9 mouse cellular contexts compared by ENCODE assay signal in the genomic region with DNA sequence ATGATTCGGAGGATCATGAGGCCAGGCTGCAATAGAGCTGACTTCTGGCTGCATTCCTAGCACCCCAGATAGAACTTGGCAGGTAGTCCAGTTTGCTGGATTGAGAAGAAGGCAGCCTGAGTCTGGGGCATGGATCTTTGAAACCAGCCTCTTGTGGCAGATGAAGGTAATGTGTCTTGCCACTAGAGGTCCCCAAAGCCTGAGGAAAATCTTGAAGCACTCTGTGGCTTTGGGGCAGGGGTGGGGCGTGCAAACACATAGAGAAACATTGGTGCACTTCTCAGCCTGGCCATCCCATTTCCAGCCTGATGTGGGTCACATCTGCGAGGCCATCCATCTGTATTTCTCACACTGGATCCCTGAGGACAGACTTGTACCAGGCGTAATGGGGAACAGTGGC. TPM values are rescaled to one million over a fixed set of nuclear protein-coding genes. Genes with fewer than 3 reads are reported as not detected.
DNase-seq lines count a peak whose midpoint lies in the region; ATAC-seq and TF ChIP-seq lines count a peak whose summit lies in the region.
"Had no signal": no experiment of that assay in that cellular context is flagged by ENCODE, and none has a peak within 500 bp of the region (broad histone marks: within the 10 kb centered on the region; RNA-seq: fewer than 3 reads in every experiment).

No protein-coding gene starts in this region.

- H3K36me3 ChIP-seq in forebrain, embryonic 12.5 days (replicated peaks) = peaks cover 74% of the 10 kb centered on the region
- peaks cover 65% of the 10 kb centered on the region for H3K36me3 ChIP-seq in forebrain, embryonic 15.5 days
- peaks cover 46% of the 10 kb centered on the region for H3K36me3 ChIP-seq in liver, embryonic 14.5 days (replicated peaks; ENCODE audit: control insufficient read depth, insufficient read depth, low read depth)
- H3K36me3 ChIP-seq in liver, embryonic 12.5 days = peaks cover 72% of the 10 kb centered on the region
- H3K36me3 ChIP-seq in hindbrain, embryonic 10.5 days = peaks cover 80% of the 10 kb centered on the region

- WGBS in forebrain, embryonic 12.5 days = 86% methylated on average over 4 of the region's 4 CpGs
- WGBS in forebrain, embryonic 15.5 days = 82% methylated on average over 4 of the region's 4 CpGs
- WGBS in liver, embryonic 14.5 days (ENCODE audit: insufficient replicate concordance) = 77% methylated on average over 4 of the region's 4 CpGs
- WGBS in liver, embryonic 12.5 days (ENCODE audit: insufficient replicate concordance) = 71% methylated on average over 4 of the region's 4 CpGs
- 85% methylated on average over 4 of the region's 4 CpGs for WGBS in hindbrain, embryonic 10.5 days

- CTCF ChIA-PET in Patski (lab: Charles Lee) = interaction anchor here (2.6 kb wide), 1 partner anchor 12 kb away, joined by 12 read pairs; no protein-coding TSS in a partner anchor

- no peak overlapping the region for H3K9ac ChIP-seq in forebrain, embryonic 12.5 days
- H3K9ac ChIP-seq in forebrain, embryonic 15.5 days (replicated peaks) = no peak overlapping the region
- H3K9ac ChIP-seq in liver, embryonic 14.5 days (replicated peaks) = no peak overlapping the region
- no peak overlapping the region for H3K9ac ChIP-seq in liver, embryonic 12.5 days

- no peak for DNase-seq in liver, embryonic 14.5 days (ENCODE audit: low read depth in 3 of 3, low spot score in 3 of 3)
- no peak for DNase-seq in Patski (ENCODE audit: low read depth, low spot score)
- DNase-seq in hindbrain, embryonic 10.5 days (ENCODE audit: low spot score) = peak; percentile 34
- DNase-seq in retina, embryonic 14.5 days (ENCODE audit: low spot score) = peak; percentile 76
- no peak for DNase-seq in ovary, adult 18-20 months (ENCODE audit: low spot score)

- peak; percentile 24; the same call in 1 of the 2 replicates for ATAC-seq in forebrain, embryonic 12.5 days (ENCODE audit: low FRiP score)
- no peak for ATAC-seq in forebrain, embryonic 15.5 days (replicated peaks)
- no peak for ATAC-seq in liver, embryonic 14.5 days (ENCODE audit: insufficient read depth)
- ATAC-seq in liver, embryonic 12.5 days = no peak
- peak; percentile 28 for ATAC-seq in Patski

- POLR2A ChIA-PET in Patski (lab: Charles Lee) = interaction anchor here (1.3 kb wide), 1 partner anchor 16 kb away, joined by 4 read pairs; no protein-coding TSS in a partner anchor

- no peak for TF ChIP-seq EP300 in liver, embryonic 14.5 days (IDR thresholded peaks at IDR 0.05; ENCODE audit: low read depth)

- no peaks in the 10 kb centered on the region for H3K27me3 ChIP-seq in forebrain, embryonic 12.5 days
- H3K27me3 ChIP-seq in forebrain, embryonic 15.5 days = no peaks in the 10 kb centered on the region
- H3K27me3 ChIP-seq in liver, embryonic 14.5 days (ENCODE audit: control insufficient read depth, insufficient read depth, low read length) = no peaks in the 10 kb centered on the region
- no peaks in the 10 kb centered on the region for H3K27me3 ChIP-seq in liver, embryonic 12.5 days (replicated peaks)
- H3K27me3 ChIP-seq in Patski = no peaks in the 10 kb centered on the region
- no peaks in the 10 kb centered on the region for H3K27me3 ChIP-seq in hindbrain, embryonic 10.5 days (ENCODE audit: insufficient read depth, poor library complexity, severe bottlenecking)

- no peak overlapping the region for H3K4me2 ChIP-seq in forebrain, embryonic 12.5 days
- no peak overlapping the region for H3K4me2 ChIP-seq in forebrain, embryonic 15.5 days (replicated peaks)
- no peak overlapping the region for H3K4me2 ChIP-seq in liver, embryonic 14.5 days (ENCODE audit: low read depth)
- no peak overlapping the region for H3K4me2 ChIP-seq in liver, embryonic 12.5 days

- no peak overlapping the region for H3K4me3 ChIP-seq in forebrain, embryonic 12.5 days (replicated peaks)
- H3K4me3 ChIP-seq in forebrain, embryonic 15.5 days = no peak overlapping the region
- no peak overlapping the region for H3K4me3 ChIP-seq in liver, embryonic 14.5 days (ENCODE audit: insufficient read depth in 1 of 2, low read depth in 2 of 2, low read length in 2 of 2)
- H3K4me3 ChIP-seq in liver, embryonic 12.5 days = no peak overlapping the region
- no peak overlapping the region for H3K4me3 ChIP-seq in hindbrain, embryonic 10.5 days
- H3K4me3 ChIP-seq: myocyte had no signal

- no peaks in the 10 kb centered on the region for H3K9me3 ChIP-seq in forebrain, embryonic 12.5 days
- no peaks in the 10 kb centered on the region for H3K9me3 ChIP-seq in forebrain, embryonic 15.5 days
- no peaks in the 10 kb centered on the region for H3K9me3 ChIP-seq in liver, embryonic 14.5 days (ENCODE audit: control insufficient read depth, low read length)
- H3K9me3 ChIP-seq in liver, embryonic 12.5 days (replicated peaks) = no peaks in the 10 kb centered on the region
- 0 out of 2 replicates have a peak, but pooled peaks cover 3% of the 10 kb centered on the region for H3K9me3 ChIP-seq in hindbrain, embryonic 10.5 days

- TF ChIP-seq CTCF in liver, embryonic 14.5 days (IDR thresholded peaks at IDR 0.05; ENCODE audit: low read depth) = peak; percentile 69
- TF ChIP-seq CTCF in Patski (IDR thresholded peaks at IDR 0.05) = no peak

- peaks cover 17% of the 10 kb centered on the region for H3K4me1 ChIP-seq in forebrain, embryonic 12.5 days
- H3K4me1 ChIP-seq in forebrain, embryonic 15.5 days = peaks cover 19% of the 10 kb centered on the region
- H3K4me1 ChIP-seq in liver, embryonic 14.5 days (replicated peaks; ENCODE audit: control insufficient read depth in 2 of 2, insufficient read depth in 2 of 2, low read length in 1 of 2) = peaks cover 9 to 17% of the 10 kb centered on the region in 2 experiments
- peaks cover 44% of the 10 kb centered on the region for H3K4me1 ChIP-seq in liver, embryonic 12.5 days
- H3K4me1 ChIP-seq in hindbrain, embryonic 10.5 days (replicated peaks) = peaks cover 29% of the 10 kb centered on the region

- no peak overlapping the region for H3K27ac ChIP-seq in forebrain, embryonic 12.5 days
- no peak overlapping the region for H3K27ac ChIP-seq in forebrain, embryonic 15.5 days (replicated peaks)
- no peak overlapping the region for H3K27ac ChIP-seq in liver, embryonic 14.5 days
- H3K27ac ChIP-seq in liver, embryonic 12.5 days = no peak overlapping the region
- H3K27ac ChIP-seq in hindbrain, embryonic 10.5 days = no peak overlapping the region

- in situ Hi-C loops in Patski (cut with MboI; ENCODE audit: low pct_unique_long_range_greater_than_20kb) = no loop called here

RNA-seq across cellular contexts. Expression of a gene that starts 10.1 kb away (rescaled TPM):
- polyA plus RNA-seq in forebrain, embryonic 12.5 days (2016; fragmentation: Nextera tagmentation; extraction: Ambion mirVana) = 39.7 and 41.2 TPM in 2 replicates
- polyA plus RNA-seq in forebrain, embryonic 15.5 days (2015; fragmentation: Nextera tagmentation; extraction: Ambion mirVana) = 35.8 and 40.8 TPM in 2 replicates
- 6.3 and 6.9 TPM in 2 replicates for polyA plus RNA-seq in liver, embryonic 14.5 days (2012; rRNA removed)
- 6.6 and 7.3 TPM in 2 replicates for polyA plus RNA-seq in liver, embryonic 14.5 days (2014; fragmentation: Nextera tagmentation; extraction: Ambion mirVana)
- polyA plus RNA-seq in liver, embryonic 12.5 days (2016; fragmentation: Nextera tagmentation; extraction: Ambion mirVana) = 14.4 and 15.7 TPM in 2 replicates
- polyA plus RNA-seq in Patski (2021) = 30.0 TPM
- polyA plus RNA-seq in hindbrain, embryonic 10.5 days (2016; fragmentation: Nextera tagmentation; extraction: Ambion mirVana) = 44.4 and 45.9 TPM in 2 replicates

RNA-seq across cellular contexts. Expression of a gene that starts 10.4 kb away (rescaled TPM):
- polyA plus RNA-seq in forebrain, embryonic 12.5 days (2016; fragmentation: Nextera tagmentation; extraction: Ambion mirVana) = 14.3 and 18.1 TPM in 2 replicates
- 15.9 and 17.1 TPM in 2 replicates for polyA plus RNA-seq in forebrain, embryonic 15.5 days (2015; fragmentation: Nextera tagmentation; extraction: Ambion mirVana)
- polyA plus RNA-seq in liver, embryonic 14.5 days (2012; rRNA removed) = 4.9 and 6.1 TPM in 2 replicates
- polyA plus RNA-seq in liver, embryonic 14.5 days (2014; fragmentation: Nextera tagmentation; extraction: Ambion mirVana) = 0.37 and 0.54 TPM in 2 replicates
- 2.5 and 3.0 TPM in 2 replicates for polyA plus RNA-seq in liver, embryonic 12.5 days (2016; fragmentation: Nextera tagmentation; extraction: Ambion mirVana)
- polyA plus RNA-seq in Patski (2021) = 49.5 TPM
- 5.5 and 7.9 TPM in 2 replicates for polyA plus RNA-seq in hindbrain, embryonic 10.5 days (2016; fragmentation: Nextera tagmentation; extraction: Ambion mirVana)

Comparison
In these comparisons a context has a peak if more than half of its experiments do, and no peak if none do; other contexts are left out.
1. ATAC-seq: peak in forebrain, embryonic 12.5 days (single experiment) and Patski (single experiment); none in forebrain, embryonic 15.5 days (single experiment), liver, embryonic 14.5 days (single experiment) and liver, embryonic 12.5 days (single experiment).
2. DNase-seq: peak in hindbrain, embryonic 10.5 days (single experiment) and retina, embryonic 14.5 days (single experiment); none in liver, embryonic 14.5 days (0 of 3), Patski (single experiment) and ovary, adult 18-20 months (single experiment).